Mouse (Mus musculus) midbrain, embryonic 11.5 days (tissue): ENCODE measurements around the gene Lhfpl2. TPM values are rescaled to one million over a fixed set of nuclear protein-coding genes. Genes with fewer than 3 reads are reported as not detected.

ENCODE experiments used
- ATAC-seq: fragments of 200-750 bp; cut with Nextera tagmentation; 2 replicates; pipeline ENCODE4 v1.8.0; 2017; ENCODE audit warnings: moderate TSS enrichment, moderate library complexity; ENCODE audit not compliant: low FRiP score
- DNase-seq: peaks from one replicate; pipeline ENCODE4 v3.0.0; 2015; ENCODE audit warnings: low spot score; ENCODE audit errors: missing footprints
- H3K27ac ChIP-seq: fragments of 300-500 bp; sonication (generic); 2 replicates; pipeline ENCODE4 v1.5.1; 2014; ENCODE audit warnings: low read depth, low read length
- H3K27me3 ChIP-seq: fragments of 300-500 bp; sonication (generic); 2 replicates; pipeline ENCODE4 v1.6.1; 2014; ENCODE audit warnings: mild to moderate bottlenecking, low read length, moderate library complexity, mixed read lengths; ENCODE audit not compliant: control insufficient read depth, insufficient read depth
- H3K36me3 ChIP-seq: fragments of 300-500 bp; sonication (generic); 2 replicates; pipeline ENCODE4 v1.6.1; 2014; ENCODE audit warnings: mild to moderate bottlenecking, low read length, moderate library complexity, mixed read lengths; ENCODE audit not compliant: control insufficient read depth, insufficient read depth
- H3K4me1 ChIP-seq: fragments of 300-500 bp; sonication (generic); 2 replicates; pipeline ENCODE4 v1.6.1; 2014; ENCODE audit warnings: low read length; ENCODE audit not compliant: control insufficient read depth, insufficient read depth
- H3K4me2 ChIP-seq: fragments of 300-500 bp; sonication (generic); 2 replicates; pipeline ENCODE4 v1.6.1; 2014; ENCODE audit warnings: mild to moderate bottlenecking, moderate library complexity
- H3K4me3 ChIP-seq: fragments of 300-500 bp; sonication (generic); 2 replicates; pipeline ENCODE4 v1.5.1; 2014; ENCODE audit warnings: low read depth, low read length
- H3K9ac ChIP-seq: fragments of 300-500 bp; sonication (generic); 2 replicates; pipeline ENCODE4 v1.6.1; 2014; ENCODE audit warnings: low read length
- H3K9me3 ChIP-seq: fragments of 300-500 bp; sonication (generic); 2 replicates; pipeline ENCODE4 v1.6.1; 2016; ENCODE audit warnings: low read length; ENCODE audit not compliant: control insufficient read depth
- WGBS: fragments of 180-500 bp; shearing (Covaris S2); extraction: QIAGEN DNeasy Blood & Tissue Kit; methylation state at CpG from one replicate; pipeline ENCODE4 v1.1.7; 2014; 5-methylcytosine and 5-hydroxymethylcytosine counted together
- polyA plus RNA-seq: library from polyadenylated mRNA; unstranded; fragments of >200 nt; fragmentation: Nextera tagmentation; extraction: Ambion mirVana; gene quantifications from 2 replicates; pipeline ENCODE4 v1.2.1, GENCODE M21; 2014

Gene Lhfpl2
- polyA plus RNA-seq, 1 experiment from 2014 or later = 17.0 TPM

DNA sequence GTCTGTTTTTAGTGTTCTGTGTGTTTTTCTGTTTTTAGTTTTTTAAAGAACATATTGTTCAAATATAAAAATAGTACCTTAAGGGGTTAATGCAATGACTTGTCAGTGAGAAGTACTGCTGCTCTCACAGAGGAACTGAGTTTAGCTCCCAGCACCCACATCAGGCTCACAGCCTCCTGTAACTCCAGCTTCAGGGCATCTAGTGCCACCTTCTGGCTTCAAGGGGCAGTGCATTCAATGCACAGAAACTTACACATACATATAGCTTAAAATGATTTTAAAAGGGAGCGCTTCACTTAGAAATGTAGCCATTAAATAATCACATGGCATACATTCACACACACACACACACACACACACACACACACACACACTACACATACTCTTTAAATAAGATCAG is 60.5 kb downstream of the Lhfpl2 start:
- Histone ChIP-seq H3K4me2 (no peak overlapping the region), H3K4me3 (no peak overlapping the region), H3K27me3 (no peaks in the 10 kb centered on the region), H3K9me3 (peaks cover 3% of the 10 kb centered on the region; the same call in 1 of the 2 replicates), H3K27ac (no peak overlapping the region), H3K9ac (no peak overlapping the region), H3K4me1 (no peaks in the 10 kb centered on the region), H3K36me3 (no peaks in the 10 kb centered on the region)
- WGBS = 90% methylated on average over 1 of the region's 1 CpGs
- ATAC-seq (no peak), DNase-seq (no peak)

DNA sequence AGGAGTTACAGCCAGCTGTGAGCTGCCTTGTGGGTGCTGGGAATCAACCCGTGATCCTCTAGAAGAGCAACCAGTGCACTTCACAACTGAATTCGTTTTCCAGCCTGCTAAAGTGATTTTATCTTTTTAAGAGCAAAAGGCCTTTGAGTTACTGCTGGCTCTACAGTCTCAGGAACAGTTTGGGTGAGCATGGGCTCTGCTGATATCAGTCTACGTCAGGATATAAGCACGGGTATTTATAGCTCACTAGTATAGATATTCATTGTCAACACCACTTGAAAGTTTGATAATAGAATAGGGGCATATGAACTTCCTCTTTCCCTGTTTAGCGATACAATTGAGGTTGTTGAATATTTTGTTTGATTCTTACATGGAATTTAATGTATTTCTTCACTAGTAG is 61.7 kb downstream of the Lhfpl2 start:
- Histone ChIP-seq H3K9ac (no peak overlapping the region), H3K9me3 (peaks cover 3% of the 10 kb centered on the region; the same call in 1 of the 2 replicates), H3K4me1 (no peaks in the 10 kb centered on the region), H3K27ac (no peak overlapping the region), H3K4me2 (no peak overlapping the region), H3K27me3 (no peaks in the 10 kb centered on the region), H3K4me3 (no peak overlapping the region), H3K36me3 (no peaks in the 10 kb centered on the region)
- ATAC-seq (no peak), DNase-seq (no peak)
- WGBS = 90% methylated on average over 5 of the region's 5 CpGs

DNA sequence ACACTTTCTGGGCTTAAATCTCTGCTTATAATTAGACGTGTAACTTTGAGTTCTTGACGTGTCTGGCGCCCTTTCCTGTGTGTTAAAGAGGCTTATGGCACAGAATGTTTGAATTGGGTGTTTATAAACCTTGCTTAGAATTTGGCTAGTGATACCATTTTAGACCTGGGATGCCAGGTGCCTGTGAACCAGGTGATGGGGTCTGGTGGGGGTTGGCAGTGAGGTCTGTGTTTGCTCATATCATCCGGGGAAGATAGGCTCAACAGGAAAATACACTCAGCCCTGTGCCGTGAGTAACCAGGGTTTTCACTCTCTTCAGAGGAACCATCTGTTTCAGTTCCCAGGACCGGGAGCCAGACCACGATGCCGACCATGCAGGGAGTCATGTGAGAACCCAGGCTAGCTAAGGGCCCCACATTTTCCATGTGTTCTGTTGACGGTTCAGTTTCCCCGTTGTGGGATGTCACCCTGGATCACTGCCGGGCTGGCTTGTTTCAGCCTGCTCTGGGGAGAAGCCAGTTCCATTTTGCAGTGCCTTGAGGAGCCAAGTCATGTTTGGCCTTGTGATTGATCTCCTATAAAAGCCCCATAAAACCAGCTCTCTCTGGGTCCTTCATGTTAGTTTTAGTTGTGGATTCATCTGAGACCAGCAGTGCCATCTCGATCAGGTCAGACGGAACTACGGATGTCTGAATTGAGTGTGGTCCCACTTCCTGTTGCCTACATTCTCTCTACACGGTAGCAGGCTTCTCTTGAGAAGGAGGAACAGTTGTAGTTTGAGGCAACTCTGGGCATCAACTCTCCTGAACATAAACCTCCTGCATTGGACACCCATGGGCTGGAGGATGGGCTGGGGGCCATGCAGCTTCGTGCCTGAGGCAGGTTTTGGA is 65.4 kb downstream of the Lhfpl2 start:
- no peaks in the 10 kb centered on the region for H3K4me1 ChIP-seq
- 93% methylated on average over 16 of the region's 16 CpGs for WGBS

DNA sequence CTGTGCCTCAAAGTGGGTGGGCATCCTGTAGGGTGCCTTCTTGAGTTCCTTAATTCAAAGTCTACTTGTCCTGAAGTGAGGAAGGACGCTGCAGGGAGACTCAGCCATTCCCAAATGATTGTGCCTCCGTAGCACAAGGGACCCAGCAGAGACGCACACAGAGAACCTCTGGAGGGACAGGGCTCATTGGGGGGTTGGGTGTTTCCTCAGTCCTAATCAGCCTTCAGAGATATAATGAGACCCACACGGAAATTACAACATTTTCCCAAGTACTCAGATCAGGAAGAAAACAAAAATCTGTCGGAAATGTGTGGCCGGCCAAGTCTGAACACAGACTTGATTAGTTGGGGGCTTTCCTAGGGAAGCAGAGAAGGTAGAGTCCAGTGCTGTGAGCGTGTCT is 72.8 kb downstream of the Lhfpl2 start:
- no peak for ATAC-seq
- H3K27me3 ChIP-seq = no peaks in the 10 kb centered on the region
- H3K4me3 ChIP-seq = no peak overlapping the region
- DNase-seq = no peak
- H3K4me1 ChIP-seq = no peaks in the 10 kb centered on the region
- H3K36me3 ChIP-seq = no peaks in the 10 kb centered on the region
- H3K27ac ChIP-seq = no peak overlapping the region
- H3K4me2 ChIP-seq = no peak overlapping the region
- H3K9me3 ChIP-seq = no peaks in the 10 kb centered on the region
- WGBS = 62% methylated on average over 7 of the region's 7 CpGs
- no peak overlapping the region for H3K9ac ChIP-seq

More for the DNA sequence above, 65.4 kb downstream of the Lhfpl2 start:
- no peaks in the 10 kb centered on the region for H3K36me3 ChIP-seq
- ATAC-seq = no peak
- no peak overlapping the region for H3K4me3 ChIP-seq
- no peaks in the 10 kb centered on the region for H3K27me3 ChIP-seq
- no peak for DNase-seq
- no peak overlapping the region for H3K9ac ChIP-seq
- H3K4me2 ChIP-seq = no peak overlapping the region
- 0 out of 2 replicates have a peak, but pooled peaks cover 2% of the 10 kb centered on the region for H3K9me3 ChIP-seq
- no peak overlapping the region for H3K27ac ChIP-seq

DNA sequence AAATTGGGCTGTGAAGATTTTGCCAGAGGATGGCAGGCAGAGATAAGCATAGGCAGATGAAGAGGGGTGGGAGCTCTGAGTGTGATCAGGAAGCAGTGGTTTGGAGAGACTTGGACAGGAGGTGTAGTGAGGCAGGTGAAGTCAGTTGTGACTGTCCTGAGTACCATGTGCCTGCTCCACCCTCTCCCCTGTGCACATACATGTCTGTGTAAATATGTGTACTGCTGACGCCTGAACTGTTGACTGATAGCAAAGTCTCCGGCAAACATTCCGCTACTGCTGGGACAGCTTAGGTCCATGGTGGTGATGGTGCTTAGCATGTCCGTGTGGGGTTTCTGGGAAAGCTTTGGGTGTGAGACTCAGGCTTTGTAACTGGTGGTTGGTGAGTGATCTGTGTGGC is 73.5 kb downstream of the Lhfpl2 start:
- no peaks in the 10 kb centered on the region for H3K27me3 ChIP-seq
- H3K9ac ChIP-seq = no peak overlapping the region
- no peak overlapping the region for H3K4me2 ChIP-seq
- no peak for ATAC-seq
- H3K36me3 ChIP-seq = no peaks in the 10 kb centered on the region
- 89% methylated on average over 4 of the region's 4 CpGs for WGBS
- no peak overlapping the region for H3K27ac ChIP-seq
- H3K4me1 ChIP-seq = no peaks in the 10 kb centered on the region
- no peaks in the 10 kb centered on the region for H3K9me3 ChIP-seq
- DNase-seq = no peak
- H3K4me3 ChIP-seq = no peak overlapping the region

DNA sequence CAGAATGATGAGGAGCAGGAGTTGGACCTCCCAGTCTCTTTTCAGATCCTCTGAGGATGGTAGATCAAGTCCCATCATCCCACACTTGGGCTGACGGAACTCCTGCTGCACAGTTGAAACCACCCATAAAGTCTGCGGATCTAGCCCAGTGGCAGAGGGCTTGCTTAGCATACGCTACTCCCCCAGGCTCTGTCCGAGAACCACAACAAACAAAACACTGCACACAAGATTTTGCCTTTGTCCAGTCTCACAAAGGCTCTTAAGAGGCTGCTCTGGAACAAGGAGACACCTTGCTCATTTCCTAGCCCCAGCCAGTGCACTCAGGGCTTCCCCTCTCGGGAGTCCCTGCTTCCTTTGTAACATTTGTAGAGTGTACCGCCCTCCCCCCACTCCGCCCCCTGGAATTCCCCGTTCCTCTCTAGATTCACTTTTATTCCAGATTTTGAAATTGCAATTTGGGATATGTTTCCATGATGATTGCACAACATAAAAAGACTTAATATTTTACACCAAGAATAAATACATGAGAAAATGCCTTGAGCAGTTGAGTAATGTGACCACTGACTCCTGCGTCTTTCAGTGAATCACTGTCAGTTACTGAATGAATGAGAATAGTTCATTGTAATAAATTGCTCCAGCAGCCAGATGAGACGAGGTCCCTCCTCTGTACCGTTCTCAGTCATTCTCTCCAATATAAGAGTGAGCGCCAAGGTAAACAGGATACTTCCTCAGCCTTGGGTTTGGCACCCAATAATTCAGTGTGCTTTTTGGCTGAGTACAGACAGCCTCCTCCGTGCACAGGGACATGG is 74.8 kb downstream of the Lhfpl2 start:
- H3K4me1 ChIP-seq = no peaks in the 10 kb centered on the region
- no peak overlapping the region for H3K4me3 ChIP-seq
- H3K9me3 ChIP-seq = no peaks in the 10 kb centered on the region
- DNase-seq = no peak
- H3K27me3 ChIP-seq = no peaks in the 10 kb centered on the region
- H3K9ac ChIP-seq = no peak overlapping the region
- H3K4me2 ChIP-seq = no peak overlapping the region
- no peak overlapping the region for H3K27ac ChIP-seq
- 75% methylated on average over 13 of the region's 13 CpGs for WGBS
- no peaks in the 10 kb centered on the region for H3K36me3 ChIP-seq
- ATAC-seq = no peak

DNA sequence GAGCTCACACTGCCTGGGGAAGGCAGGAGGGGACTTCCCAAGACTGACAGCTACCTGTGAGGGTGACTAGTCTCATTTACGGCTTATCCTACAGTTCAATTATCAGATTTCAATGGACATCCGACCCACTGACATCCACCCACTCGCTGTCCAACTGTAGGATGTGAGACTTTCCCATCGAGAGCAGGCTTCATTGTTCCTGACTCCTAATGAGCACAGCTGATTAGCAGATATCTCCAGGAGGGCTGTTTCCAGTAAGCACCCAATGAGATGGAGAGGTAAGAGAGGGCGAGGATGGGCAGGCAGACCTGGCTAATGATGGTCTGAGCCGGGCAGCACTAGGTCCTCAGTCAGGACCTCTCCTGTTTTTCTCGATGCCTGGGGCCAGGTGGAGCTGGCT is 77.0 kb downstream of the Lhfpl2 start:
- Histone ChIP-seq H3K9me3 (no peaks in the 10 kb centered on the region), H3K4me2 (no peak overlapping the region), H3K36me3 (no peaks in the 10 kb centered on the region), H3K27me3 (no peaks in the 10 kb centered on the region), H3K4me1 (no peaks in the 10 kb centered on the region), H3K9ac (no peak overlapping the region), H3K27ac (no peak overlapping the region), H3K4me3 (no peak overlapping the region)
- ATAC-seq (no peak), DNase-seq (no peak)
- 77% methylated on average over 7 of the region's 7 CpGs for WGBS

DNA sequence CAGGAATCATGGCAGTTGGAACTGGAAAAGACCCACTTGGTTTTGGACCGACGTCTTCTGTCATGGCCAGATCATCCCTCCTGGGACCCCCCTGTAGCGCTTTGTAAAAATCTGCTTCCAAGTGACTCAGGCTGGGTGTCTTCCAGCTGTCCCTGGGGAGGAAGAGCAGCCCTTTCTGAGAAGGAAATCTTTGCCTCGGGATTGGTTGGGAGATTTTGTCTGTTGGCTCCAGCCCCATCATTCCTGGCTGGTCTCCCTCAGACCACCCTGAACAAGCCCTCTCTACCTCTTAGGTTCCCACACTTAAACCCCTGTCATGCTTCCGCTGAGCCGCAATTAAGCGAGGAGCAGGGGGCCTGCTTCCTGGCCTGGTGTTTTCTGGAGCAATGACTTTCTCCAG is 77.6 kb downstream of the Lhfpl2 start:
- Histone ChIP-seq H3K9ac (no peak overlapping the region), H3K27me3 (no peaks in the 10 kb centered on the region), H3K36me3 (no peaks in the 10 kb centered on the region), H3K4me2 (no peak overlapping the region), H3K27ac (no peak overlapping the region), H3K9me3 (no peaks in the 10 kb centered on the region), H3K4me3 (no peak overlapping the region), H3K4me1 (no peaks in the 10 kb centered on the region)
- ATAC-seq (no peak), DNase-seq (no peak)
- 83% methylated on average over 7 of the region's 7 CpGs for WGBS
